Mouse (Mus musculus) right cerebral cortex, adult 18-20 months (tissue): ENCODE measurements around the gene Prss16.

ENCODE experiments used
- DNase-seq: peaks from one replicate; pipeline ENCODE4 v3.0.0; 2022; ENCODE audit warnings: mixed read lengths

Gene Prss16

DNA sequence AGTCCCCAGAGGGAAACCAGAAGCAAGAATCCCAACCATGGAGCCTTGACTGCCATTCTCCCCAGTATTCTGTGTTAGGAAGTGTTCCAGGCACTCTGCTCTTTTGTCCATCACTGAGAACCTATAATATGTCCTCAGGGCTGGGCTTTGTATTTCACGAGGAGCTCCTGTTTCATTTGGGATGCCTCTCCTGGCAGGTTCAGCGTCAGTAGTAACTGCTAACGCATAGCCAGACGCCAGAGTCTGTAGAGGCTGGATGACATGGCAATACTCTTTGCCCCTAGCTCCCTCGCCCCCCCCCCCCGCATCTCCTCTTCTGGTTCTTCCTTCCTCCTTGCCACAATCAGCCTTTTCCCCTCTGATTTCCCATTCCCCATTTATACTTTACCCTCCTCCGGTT is at the start of gene Prss16:
Gene Prss16, minus strand, starts transcription at position 101 of the 400 bp plus-strand sequence.
- no peak for DNase-seq

DNA sequence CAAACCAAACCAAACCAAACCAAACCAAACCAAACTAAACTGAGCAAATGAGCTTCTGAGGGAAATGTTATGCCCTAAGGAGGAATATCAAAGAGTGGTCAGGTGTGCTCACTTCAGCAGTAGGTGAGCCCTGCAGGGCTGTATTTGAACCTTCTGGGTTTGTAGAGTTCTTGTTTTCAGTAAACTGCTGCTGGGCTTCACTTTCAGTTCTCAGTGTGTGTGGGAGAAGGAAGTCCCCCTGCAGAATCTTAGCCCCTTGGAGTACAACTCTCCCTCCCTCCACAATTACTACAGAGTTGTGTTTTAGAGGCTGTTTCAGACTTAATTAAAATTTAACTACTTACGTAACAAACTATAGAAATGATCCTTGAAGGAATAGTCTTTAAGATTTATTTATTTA is 44.2 kb upstream of the Prss16 start:
- DNase-seq: no peak

DNA sequence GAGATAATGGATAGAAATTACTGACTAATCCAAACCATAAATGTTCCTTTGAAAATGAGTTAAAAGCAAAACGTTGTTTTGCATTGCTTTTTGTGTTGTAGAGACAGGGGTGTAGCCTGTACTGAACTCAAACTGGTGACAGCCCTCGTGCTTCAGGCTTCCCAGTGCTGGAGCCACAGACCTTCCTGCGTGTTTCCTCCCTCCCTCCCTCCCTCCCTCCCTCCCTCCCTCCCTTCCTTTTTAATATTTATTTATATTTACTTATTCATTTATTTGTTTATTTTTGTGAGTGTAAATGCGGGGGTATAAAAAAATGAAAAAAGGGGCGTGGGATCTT is 41.9 kb upstream of the Prss16 start:
- no peak for DNase-seq

DNA sequence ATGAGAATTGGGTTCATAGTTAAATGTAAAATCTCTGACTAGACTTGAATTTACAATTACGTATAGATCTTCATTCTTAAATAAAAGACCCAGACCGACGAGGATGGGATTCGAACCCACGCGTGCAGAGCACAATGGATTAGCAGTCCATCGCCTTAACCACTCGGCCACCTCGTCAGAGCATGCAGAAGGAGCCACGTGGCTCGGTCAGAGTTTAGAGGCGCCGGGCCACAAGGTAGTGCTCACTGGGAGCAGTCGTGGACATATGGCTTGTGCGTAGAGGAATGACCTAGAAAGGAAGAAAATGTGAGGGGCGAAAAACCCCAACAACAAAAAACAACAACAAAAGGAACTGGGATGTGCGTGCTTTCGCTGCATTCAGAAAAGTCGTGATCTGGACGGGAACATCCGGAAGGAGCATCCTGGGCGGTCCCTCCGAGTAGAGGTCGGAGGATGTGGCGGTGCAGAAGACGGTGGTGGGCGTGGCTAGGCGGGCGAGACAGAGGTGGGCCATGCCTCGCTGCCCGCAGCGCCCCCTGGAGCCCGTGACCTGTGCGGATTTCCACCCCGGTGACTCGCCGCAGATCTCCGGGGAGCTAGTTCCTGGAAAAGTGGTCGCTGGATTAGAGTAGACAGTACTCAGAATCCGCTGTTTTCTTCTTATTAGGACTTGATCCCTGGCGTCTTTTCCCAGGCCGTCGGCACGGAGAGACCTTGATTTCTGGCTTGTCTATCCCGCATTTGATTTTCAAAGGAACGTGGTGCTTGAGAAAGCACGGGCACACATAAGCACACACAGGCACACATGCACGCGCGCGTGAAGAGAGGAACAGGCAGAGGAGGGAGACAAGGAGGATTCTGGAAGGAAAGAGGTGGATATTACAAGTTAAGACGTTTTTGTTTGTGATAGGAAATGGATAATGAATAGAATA is 41.3 kb upstream of the Prss16 start:
- peak; percentile 90 for DNase-seq

DNA sequence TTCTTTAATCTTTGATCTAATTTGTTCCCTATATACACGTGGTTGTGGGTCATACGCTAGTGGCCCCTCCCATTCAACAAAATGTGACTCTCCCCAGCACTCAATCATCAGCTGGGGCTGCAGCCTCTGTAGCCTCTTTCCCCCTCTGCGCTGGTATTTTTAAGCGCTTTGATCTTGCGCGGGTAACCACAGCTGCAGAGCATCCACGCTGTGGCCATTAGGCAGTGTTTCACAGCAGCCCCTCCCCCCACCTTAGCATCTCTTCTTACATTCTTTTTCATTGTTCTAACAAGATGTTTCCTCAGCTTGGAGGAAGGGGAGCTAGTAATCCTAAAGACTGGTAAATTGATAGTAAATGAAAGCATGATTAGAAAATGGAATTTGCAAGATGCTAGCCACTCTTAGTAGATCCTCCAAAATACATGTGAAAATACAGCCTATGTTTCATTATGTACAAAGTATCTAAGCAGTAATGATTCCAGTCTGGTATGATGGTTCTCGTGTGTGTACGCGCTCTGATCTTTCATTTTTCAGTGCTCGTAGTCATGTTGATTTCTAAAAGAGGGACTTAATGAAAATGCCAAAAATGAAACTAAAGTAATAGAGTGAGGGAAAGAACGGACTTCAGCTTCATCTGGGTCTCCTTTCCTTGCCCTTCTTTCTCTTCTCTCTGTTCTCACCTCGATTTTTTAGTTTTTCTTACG is 40.3 kb upstream of the Prss16 start:
- DNase-seq: no peak

DNA sequence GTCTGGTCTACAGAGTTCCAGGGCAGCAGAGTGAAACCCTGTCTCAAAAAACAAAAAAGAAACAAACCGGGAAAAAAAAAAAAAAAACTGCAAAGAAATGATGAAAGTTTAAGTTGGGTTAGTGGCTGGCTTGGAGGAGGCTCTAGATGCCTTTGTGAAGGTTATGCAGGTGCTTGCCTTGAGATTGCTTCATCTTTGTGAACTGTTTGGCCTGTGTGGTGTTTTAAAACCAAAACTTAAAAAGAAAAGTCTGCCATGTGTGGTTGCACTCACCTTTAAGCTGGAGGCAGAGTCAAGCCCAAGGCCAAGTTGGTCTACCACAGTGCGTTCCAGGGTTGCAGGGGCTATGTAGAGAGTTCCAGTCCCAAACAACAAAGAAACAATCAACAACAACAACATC is 39.5 kb upstream of the Prss16 start:
- no peak for DNase-seq

DNA sequence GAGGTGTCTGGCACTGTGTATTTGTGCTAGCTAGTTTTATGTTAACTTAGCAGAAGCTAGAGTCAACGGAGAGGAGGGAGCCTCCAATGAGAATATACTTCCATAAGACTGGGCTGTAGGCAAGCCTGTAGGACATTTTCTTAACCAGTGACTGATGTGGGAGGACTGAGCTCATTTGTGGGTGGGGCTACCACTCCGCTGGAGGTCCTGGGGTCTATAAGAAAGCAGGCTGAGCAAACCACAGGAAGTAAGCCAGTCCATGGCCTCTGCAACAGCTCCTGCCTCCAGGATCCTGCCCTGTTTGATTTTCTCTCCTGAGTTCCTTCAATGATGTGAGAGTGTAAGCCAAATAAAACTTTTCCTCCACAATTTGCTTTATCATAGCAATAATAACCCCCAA is 35.8 kb upstream of the Prss16 start:
- DNase-seq: no peak

DNA sequence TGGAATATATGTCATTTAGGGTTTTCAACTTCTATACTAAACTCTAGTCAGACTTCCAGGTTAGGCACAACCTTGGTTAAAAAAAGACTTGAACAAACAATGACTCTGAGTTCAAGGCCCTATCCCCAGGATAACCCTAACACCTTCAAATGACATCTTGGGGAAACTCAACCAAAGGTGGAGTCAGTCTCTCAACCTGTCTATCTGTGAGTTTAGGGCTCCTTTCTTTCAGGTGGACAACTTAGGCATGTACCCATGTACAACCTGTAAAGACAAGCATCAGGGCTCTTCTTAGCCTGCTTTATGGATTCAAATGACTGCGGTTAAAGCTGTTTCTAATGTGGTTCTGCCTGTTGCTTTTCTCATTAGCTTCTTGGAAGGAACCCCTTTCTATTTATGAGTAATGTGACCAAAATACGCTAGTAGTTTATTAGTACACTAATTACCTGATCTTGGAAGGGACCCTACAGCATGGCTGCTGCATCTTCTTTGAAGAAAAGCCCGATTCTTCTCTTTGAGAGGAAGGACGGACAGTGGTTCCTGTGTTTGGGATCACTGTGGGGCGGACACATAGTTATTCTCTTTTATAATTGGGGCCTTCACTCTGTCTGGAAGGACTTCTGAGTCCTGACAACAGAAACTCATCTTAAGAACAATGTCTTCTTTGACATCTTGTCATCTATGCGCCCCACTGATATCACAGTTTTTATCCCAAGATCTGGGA is 35.1 kb upstream of the Prss16 start:
- DNase-seq: no peak

DNA sequence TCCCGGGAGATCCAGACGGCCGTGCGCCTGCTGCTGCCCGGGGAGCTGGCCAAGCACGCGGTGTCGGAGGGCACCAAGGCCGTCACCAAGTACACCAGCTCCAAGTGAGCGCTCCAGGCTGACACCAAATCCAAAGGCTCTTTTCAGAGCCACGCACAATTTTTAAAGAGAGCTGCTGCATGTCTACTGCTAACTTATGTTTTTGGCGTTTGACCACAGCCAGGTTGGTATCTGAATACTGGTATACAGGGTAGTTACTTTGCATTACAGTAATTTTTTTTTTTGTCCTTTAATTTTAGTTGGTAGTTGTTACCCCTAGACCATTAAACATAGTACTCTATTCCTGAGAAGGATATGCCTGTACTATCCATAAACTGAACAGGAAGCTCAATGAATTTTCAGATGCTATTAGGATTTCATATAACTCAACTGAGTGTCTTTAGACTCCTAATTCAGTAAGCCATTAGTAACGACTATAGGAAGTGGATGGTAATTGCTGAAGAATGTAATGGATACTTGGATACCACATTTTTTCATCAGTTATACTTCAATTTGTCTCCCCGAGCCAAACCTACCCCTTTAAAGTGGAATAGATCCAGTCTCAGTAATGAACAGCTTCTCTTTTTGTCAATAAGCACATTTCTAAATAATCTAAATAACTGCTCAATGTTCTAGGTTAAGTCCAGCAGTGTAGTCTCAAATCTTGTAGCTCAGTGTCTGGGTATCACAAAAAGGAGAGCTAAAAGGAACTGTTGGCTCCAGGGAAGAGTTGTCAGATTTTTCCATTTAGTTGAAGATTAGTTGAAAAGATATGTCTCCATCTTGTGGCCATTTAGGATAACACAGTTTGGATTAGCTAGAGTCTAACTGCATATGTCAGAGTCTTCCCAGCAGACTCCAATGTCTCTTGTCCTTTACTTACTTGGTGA is 34.2 kb upstream of the Prss16 start:
- no peak for DNase-seq

DNA sequence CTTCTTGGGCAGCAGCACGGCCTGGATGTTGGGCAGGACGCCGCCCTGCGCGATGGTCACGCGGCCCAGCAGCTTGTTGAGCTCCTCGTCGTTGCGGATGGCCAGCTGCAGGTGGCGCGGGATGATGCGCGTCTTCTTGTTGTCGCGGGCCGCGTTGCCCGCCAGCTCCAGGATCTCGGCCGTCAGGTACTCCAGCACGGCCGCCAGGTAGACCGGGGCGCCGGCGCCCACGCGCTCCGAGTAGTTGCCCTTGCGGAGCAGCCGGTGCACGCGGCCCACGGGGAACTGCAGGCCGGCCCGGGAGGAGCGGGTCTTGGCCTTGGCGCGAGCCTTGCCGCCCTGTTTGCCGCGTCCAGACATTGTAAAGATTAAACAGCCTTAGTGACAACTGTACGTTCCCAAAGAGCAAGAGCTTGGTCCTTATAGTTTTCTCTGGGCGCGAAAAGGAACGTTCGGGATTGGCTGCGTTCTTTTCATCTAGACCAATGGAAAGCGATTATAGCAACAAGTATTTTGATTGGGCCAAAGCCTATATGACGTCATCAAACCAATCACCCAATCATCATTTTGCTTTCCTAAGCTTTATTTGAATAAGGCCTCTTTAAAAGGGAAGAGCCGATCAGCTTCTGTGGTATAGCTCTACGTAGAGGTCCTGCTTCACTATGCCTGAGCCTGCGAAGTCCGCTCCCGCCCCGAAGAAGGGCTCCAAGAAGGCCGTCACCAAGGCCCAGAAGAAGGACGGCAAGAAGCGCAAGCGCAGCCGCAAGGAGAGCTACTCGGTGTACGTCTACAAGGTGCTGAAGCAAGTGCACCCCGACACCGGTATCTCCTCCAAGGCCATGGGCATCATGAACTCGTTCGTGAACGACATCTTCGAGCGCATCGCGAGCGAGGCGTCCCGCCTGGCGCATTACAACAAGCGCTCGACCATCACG is 33.3 kb upstream of the Prss16 start, which contains the start of the genes Hist1h2ag and Hist1h2bj:
Gene Hist1h2ag, minus strand, starts transcription at position 377 of the 935 bp plus-strand sequence.
Gene Hist1h2bj, plus strand, starts transcription at position 647 of the 935 bp plus-strand sequence.
- peak; percentile 92 for DNase-seq

DNA sequence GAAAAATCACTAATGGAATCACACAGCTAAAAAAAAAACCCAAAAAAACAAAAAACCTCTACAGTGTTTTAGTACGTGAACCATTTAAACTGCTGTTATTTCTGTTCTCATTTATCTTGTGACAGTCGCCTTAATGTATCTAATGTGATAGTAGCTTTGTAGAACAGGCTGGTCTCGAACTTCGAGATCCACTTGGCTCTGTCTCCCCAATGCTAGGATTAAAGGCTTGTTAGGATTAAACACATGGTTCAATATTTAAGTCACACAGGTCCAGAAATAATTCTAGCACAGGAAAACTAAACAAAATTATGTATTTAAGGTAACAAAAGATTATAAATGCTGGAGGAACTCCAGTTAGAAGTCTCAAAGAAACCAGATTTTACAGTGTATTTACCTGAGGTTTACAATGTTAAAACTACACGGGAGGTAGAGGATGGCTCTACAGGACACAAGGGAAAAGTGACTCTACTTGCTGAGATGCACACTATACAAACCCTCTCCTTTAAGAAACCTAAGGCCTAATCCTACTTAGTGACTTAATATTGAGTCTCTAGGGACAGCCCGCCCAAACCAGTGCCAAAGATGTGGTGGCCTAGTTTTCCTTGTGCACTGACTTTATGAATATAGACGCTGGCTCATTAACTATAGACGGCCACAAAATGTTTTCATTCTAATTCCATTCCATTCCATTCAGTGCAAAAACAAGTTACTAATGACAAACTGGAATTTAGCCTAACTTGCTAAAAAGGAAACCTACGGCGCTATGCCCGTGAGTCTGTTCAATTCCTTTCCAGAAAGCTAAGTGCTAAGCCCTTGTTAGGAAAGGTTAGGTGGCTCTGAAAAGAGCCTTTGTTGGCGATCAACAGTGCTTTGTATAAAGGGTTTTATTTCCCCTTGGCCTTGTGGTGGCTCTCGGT is 32.4 kb upstream of the Prss16 start:
- DNase-seq: no peak

DNA sequence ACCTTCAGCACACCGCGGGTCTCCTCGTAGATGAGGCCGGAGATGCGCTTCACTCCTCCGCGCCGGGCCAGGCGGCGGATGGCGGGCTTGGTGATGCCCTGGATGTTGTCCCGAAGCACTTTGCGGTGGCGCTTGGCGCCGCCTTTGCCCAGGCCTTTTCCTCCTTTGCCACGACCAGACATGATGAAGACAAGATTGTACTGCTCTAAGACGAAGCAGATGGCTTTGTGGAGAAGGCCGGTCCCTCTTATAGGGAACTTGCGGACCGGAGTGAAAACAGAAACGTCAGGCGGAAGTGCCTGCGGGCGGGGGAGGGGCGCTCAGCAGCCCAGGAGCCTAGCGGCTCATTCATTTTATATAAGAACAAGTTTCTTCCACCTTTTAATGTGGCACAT is 31.6 kb upstream of the Prss16 start, which contains the start of gene Hist1h4i:
Gene Hist1h4i, minus strand, starts transcription at position 221 of the 395 bp plus-strand sequence.
- peak; percentile 95 for DNase-seq

DNA sequence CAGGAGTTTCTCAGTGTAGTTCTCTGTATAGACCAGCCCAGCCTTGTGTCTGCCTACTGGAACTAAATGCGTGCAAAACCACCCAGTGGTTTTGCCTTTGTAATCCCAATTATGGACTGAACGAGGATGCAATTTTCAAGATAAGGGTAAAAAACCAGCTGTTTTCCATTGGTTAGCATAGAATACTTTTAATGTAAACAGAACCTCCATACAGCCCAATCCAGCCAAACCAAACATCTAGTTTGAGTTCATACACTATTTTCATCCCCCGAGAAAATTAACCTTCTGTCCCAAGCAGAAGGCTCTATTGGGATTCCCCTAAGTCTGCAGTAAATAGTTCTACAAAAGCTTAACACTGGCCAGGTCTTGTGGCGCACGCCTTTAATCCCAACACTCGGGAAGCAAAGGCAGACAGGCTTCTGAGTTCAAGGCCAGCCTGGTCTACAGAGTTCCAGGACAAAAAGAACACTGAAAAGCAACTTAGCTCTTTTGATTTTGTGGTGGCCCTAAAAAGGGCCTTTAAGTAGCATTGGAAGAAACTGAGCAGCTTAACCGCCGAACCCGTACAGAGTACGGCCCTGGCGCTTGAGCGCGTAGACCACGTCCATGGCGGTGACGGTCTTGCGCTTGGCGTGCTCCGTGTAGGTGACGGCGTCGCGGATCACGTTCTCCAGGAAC is 31.1 kb upstream of the Prss16 start:
- DNase-seq: no peak

DNA sequence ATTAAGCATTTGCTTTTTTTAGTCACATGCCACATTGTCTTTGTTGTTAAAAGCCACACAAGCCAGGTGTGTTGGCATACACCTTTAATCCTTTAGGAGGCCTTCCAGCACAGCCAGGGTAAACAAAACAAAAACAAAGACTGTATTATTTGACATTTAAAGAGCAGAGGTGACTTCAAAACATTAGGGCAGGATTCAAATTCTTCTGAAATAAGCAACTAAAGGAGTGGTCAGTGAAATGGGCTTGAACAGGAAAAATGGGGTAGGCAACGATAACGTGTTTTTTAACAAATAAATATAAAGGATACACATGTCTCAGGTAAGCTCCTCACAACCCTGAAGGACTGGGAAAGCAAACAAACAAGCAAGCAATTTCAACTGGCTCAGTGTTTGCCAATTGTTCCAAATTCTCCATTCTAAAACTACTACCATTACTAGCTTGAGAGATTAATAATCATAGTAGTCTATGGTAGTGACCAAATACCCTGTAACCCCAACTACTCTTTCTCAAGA is 30.5 kb upstream of the Prss16 start:
- no peak for DNase-seq

DNA sequence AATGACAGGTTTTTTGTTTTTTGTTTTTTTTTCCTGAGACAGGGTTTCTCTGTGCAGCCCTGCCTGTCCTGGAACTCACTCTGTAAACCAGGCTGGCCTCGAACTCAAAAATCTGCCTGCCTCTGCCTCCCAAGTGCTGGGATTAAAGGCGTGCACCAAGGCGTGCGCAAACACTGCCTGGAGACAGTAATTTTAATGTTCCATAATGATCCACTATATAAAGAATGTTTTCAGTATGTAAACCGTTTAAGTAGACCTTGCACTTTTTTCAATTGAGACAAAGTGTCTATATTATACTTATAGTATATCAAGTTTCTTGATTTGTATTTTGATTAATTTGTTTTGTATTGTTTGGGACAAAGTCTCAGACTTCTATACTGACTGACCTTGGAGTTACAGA is 29.8 kb upstream of the Prss16 start:
- no peak for DNase-seq

DNA sequence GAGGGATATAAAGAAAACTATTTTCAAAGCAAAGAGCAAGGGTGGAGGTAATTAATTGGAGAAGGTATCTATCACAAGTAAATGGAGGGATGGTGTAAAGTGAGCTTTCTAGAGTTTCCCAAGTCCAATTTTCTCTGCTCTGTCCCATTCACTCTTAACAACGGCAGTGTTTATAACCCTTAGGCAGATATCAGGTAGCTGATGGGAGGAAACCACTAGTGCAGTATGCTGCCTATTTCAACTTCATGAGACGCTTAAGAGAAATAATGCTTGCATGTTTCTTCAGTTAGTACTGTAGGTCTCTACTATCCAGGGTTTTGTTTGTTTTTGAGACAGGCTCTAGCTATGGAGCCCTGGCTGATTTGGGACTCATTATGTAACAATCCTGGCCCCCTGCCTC is 27.9 kb upstream of the Prss16 start:
- DNase-seq: no peak

DNA sequence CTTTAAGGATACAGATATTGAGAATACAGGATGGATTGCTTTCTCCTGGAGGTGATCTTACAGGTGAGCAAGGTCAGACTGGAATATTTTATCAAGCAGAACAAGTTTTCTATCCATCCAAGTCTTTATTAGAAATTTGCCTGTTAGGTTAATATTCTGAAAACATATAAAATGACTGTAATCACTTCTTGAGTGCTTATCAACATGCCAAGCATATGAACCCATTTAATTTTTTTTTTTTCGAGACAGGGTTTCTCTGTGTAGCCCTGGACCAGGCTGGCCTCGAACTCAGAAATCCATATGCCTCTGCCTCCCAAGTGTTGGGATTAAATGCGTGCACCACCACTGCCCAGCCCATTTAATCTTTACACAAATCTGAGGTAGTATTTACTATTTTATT is 27.4 kb upstream of the Prss16 start:
- no peak for DNase-seq

DNA sequence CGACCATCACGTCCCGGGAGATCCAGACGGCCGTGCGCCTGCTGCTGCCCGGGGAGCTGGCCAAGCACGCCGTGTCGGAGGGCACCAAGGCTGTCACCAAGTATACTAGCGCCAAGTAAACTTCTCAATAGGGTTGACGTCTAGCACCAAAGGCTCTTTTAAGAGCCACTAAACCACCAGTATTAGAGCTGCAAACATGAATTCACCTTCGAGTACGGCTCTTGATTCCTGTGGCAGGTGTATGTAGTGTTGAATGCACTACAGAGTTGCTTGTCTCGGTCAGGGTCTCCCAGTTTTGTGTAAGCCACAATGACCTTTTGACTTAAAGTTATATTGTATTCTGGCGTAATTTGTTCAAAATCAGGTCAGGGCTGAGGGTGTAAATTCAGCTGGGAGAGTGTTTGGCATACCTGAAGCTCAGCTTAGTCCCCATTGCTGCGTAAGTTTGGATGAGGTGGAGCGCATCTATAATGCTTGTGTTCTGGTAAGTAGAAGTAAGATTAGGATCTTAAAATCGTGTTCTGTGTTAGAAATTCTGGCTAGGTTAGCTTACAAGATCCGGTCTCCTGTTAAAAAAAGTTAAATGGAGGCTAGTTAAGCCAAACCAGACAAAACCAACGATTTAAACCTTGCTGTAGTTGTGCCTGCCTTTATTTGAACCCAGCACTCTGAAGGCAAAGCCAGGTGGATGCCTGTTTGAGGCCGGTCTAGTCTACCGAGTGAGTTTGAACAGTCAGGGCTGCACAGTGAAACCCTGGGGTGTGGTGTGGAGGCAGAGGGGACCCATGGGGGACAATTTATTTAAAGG is 26.8 kb upstream of the Prss16 start:
- no peak for DNase-seq
